Mouse (Mus musculus) layer of hippocampus, adult 9-11 months (tissue): Measurements from ENCODE around the gene Pafah2.

Experiments used
- DNase-seq: peaks from one replicate; pipeline ENCODE4 v3.0.0; 2022

Gene Pafah2

GRCm38 (mm10) chr4:134430381-134431004 is 34.4 kb downstream of the Pafah2 start:
- peak; percentile 95 for DNase-seq

DNA sequence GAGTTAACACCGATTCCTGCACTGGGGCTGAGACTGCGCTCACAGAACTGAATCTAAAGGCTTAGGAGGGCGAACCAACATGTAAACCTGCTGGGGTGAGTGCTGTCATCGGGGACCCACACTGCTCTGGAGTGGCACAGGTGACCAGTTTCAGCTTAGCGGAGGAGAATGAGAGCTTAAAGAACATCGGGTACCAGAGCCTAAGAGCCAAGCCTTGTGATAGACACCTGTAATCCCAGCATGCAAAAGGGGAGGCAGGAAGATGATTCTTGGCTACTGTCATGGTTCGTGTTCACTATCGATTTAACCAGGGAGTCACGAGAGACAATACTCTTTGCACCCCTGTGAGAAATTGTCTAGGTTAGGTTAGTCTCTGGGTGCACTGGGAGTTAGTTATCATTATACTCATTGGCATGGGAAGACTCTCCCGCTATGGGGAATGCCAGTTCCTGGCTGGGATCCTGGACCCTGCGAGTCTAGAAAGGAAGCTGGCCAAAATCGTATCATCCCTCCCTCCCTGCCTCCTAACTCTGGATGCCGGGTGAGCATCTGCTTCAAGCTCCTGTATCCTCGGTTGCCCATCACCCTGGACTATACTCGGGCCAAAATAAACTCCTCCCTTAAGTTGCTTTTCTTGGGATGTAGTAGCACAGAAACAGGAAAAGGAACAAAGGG is 36.7 kb downstream of the Pafah2 start:
- no peak for DNase-seq

DNA sequence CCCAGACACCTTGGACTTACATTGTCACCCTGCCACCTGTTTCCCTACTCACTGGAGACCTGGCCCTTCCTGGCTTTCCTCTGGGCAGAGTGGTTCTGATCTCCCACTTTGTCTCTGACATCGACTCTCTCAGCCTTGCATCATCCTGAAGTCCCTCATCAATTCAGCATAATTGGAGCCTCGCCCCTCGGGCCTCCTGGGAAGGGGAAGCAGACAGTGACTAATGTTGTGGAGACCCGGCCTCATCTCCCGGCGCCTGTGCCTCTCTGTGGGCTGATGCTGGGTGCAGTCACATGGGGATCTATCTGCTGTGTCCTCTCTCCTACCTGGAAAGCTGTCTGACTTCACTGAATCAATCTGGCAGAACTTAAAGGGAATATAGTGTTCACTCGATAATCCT is 40.1 kb downstream of the Pafah2 start:
- DNase-seq, result no peak

DNA sequence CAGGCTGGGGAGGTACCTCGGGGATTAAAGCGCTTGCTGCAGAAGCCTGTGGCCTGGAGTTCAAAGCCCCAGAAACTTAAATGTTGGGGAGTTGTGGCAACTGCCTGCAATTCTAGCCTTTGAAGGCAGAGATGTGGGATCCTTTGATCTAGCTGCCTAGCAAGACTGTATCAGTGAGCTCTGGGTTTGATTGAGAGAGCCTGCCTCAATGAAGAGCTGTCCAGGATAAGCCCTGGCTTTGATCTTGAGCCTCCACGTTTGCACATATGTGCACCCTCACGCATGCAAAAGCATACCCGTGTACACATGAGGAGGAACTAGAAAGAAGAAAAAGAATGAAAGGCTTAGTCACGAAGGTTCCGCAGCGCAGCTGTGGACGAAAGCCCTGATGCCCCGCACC is 40.5 kb downstream of the Pafah2 start:
- no peak for DNase-seq

DNA sequence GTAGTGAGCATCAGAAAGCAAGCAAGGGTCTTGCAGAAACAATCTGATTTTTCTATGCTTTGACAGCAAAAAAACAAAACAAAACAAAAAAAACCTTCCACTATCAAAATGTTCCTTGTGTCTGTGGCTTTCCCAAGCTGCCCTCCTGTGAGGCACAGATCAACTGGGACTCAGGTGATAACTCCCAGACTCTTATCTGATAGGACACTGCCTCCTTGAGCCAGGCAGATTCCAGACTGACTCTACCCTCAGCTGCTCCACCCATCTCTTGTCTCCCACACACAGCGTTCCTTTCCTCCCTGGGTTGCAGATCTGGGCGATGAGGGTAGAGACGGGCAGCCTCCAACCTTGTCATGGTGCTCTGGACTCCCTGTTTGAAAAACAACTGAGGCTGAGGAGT is 43.0 kb downstream of the Pafah2 start:
- no peak for DNase-seq

DNA sequence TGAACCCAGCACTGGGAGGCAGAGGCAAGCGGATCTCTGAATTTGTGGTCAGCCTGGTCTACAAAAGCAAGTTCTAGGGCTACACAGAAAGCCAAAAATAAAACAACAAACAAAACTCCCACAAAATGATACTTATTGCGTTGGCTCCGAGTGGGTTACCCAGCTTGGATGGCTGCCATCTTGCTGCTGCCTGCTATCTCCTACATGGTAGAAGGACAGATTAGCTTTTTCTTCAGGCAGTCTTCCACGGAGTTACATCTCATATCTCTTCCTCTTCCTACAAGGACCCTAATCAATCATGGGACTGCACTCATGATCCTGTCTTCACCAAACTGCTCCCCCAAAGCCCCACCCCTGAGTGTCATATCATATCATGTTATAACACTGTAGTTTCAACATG is 43.8 kb downstream of the Pafah2 start:
- no peak for DNase-seq

GRCm38 (mm10) chr4:134442216-134442615 is 46.1 kb downstream of the Pafah2 start:
- DNase-seq, result no peak

- DNase-seq, result no peak
Measured at GRCm38 (mm10) chr4:134443589-134443988, 47.5 kb downstream of the Pafah2 start.

DNA sequence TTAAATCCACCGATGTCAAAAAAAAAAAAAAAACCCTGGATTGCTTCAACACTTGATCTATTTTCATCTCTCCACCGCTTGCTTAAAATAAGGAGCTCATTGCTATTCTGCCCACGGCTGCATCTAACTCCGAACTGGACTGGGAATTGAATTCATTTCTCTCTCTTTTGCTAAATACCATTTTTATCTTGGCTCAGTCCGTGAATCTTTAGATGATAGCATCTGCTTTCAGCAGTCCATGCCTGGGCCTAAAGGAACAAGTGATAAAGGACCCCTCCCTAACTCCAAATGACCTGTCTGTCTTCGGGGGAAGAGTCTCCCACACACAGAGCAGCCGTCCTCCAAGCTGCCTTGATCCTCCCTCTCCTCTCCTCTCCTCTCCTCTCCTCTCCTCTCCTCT is 48.8 kb downstream of the Pafah2 start:
- DNase-seq, result peak; percentile 76

DNA sequence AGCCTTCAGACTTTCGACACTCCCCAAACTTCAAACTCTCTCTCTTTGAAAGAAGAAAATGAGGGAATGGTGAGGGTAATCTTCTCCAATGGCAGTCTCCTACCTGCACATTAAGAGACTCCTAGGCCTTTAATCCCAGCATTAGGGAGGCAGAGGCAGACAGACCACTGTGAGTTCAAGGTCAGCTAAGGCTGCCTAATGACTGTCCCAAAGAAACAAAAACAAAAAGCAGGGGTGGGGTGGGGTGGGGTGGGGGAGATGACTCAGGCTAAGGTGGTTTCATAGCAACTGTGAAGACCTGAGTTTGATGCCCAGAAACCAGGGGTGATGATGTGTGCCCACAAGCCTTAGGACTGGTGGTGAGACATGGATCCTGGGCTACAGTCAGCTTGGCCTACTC is 49.4 kb downstream of the Pafah2 start:
- DNase-seq, result no peak

DNA sequence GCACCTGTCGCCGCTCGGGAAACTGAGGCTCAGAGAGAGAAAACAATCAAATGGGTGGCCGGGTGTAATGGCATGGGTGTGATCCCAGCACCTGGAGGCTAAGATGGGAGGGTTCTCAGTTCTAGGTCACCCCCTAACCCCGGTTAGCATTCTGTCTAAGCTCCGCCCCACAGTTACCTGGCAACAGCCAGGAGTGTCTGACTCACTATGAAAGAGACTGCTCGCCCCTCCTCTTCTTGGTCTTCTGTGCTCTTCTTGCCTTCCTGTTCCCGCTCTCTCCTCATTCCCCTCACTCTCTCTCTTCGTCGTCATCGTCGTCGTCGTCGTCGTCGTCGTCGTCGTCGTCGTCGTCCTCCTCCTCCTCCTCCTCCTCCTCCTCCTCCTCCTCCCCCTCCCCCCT is 51.8 kb downstream of the Pafah2 start:
- no peak for DNase-seq

DNA sequence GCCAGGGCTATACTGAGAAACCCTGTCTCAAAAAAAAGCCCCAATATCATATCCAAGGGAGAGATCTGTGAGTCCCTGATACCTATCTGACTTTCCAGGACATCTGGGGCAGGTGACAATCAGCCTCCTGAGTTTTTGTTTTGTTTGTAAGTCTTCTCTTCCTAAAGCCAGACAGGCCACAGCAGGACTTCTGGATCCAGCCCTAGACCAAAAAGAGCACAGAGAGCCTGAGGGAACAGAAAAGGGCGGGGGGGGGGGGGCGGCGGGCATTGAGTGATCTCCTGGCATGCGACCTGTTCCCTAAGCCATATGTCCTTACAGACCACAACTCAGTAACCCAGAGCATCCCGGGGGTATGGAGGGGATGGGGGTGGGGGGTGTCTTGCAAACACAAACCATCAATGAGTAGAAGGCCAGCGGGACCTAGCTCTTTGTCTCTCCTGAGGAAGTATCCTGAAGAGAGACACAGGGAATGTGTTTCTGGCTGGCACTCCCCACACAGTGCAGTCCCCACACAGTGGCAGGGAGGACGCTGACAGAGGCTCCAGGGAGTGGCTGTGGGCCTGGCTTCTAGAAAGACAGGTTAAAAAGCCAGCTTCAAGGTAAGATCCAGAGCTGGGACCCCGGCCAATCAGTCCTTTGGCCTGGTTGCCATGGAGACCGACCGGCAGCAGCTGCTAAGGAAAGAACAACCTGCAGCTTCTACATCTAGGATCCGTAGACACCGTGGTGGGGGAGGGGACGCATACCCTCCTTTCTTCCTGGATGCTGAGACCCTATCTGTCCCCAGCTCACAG is 53.7 kb downstream of the Pafah2 start:
- DNase-seq, result peak; percentile 48

DNA sequence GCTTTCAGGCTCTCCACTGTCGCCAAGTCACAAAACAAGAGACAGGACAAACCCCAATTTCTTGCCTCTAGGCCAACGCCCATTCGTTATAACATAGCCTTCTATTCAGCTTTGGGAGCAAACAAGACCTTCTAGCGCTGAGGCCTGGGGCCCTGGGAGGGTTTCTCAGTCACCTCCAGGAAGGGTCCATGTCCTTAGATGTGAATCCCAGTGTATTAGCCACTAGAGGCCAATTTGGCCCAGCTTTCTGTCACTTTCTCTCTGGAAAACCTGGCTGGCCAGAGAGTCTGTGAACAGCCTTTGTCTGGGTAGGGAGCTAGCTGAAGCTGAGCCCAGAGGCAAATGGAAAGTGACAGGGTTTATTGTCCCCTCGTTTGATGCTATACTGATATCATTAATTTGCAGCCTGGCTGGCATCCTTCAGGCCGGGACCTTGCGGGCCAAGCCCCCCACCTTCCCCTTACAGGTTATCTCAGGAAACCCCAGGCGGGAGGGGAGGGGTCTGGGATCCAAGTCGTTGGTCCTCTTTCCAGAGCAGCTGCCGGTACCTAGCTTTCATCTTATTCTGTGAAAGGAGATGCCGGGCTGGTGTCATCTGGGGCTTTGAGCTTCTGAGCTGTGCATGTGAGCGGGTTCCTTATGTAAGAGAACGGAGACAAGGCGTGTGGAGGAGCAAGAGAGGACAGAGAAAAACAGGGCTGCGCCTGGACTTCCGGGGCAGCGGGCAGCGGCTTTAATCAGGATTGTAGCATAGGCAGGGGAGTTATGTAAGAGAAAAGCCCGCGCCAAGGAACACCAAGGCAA is 54.5 kb downstream of the Pafah2 start:
- peak; percentile 57 for DNase-seq

- no peak for DNase-seq
Measured at GRCm38 (mm10) chr4:134451484-134451883, 55.4 kb downstream of the Pafah2 start.

DNA sequence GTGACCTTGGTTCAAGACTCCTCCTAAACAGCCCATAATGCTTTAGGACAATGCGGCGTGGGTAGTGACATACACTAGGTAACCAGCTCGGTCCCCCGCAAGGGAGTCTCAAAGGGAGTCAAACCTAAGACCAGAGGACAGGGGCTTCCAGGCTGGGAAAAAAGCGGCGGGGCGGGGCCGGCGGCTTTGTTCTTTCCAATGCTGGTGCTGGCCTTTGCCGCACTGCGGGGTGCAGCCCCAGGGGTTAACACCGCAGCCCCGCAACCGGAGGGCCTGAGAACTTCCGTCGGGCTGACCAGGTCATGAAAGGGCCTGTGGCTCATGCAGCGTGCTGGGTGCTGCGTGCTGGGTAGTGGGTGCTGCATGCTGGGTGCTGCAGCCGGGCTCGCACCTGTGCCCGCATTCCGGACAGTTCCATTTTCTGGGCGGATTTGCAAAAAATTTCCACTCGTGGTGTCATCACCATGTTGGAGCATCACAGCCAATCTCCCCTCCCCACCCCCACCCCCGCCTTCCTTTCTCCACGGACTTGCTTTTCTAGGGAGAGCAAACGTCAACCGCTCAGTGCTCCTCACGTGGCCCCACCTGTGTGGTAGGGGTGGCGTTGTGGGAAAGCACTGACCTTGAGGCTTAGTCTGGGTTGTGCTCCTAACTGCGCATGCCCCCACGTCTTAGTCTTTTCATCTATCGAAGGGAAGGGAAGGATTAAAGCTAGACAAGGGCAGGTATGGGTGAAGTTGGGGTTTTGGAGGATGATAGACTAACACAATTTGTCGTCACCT is 57.7 kb downstream of the Pafah2 start:
- no peak for DNase-seq

- no peak for DNase-seq
Measured at GRCm38 (mm10) chr4:134455310-134455709, 59.2 kb downstream of the Pafah2 start.

- DNase-seq, result no peak
Measured at GRCm38 (mm10) chr4:134457130-134457825, 61.2 kb downstream of the Pafah2 start.

GRCm38 (mm10) chr4:134458856-134459255 is 62.7 kb downstream of the Pafah2 start:
- no peak for DNase-seq

DNA sequence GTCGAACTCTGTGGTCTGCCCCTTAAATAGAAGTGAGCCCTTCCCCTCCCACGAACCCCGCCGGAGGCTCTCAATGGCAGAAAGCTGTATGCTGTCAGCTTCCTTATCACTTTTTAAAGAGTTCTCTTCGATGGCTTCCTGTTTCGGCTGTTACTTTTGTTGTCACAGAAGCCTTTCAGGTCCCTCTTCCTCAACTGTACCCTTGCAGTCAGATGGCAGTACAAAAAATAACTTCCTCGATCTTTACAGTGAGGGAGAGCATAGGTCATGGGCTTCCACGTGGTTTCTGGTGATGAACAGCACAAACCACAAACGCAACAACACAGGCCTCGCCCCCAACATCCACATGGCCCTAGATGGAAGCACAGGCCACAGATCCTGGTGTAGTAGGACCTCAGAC is 64.2 kb downstream of the Pafah2 start:
- no peak for DNase-seq

DNA sequence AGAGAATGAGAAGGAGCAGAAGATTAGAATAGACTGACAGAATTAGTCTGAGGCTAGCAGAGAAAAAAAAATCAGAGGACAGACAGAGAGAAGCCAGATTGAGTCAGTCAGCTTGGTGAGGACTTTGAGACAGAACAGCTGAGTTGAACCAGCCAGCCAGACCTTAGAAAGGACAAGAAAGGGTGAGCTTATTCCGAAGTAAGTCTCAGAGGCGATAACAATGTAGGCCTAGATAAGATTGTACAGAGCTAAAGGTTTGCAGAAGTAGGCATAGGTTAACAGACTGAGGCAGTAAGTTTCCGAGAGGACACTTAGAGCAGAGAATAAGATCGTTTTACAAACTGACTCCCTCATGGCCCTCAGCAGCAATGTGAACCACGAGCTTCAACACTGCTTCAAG is 65.1 kb downstream of the Pafah2 start:
- no peak for DNase-seq

- DNase-seq, result no peak
Measured at GRCm38 (mm10) chr4:134465789-134466188, 69.7 kb downstream of the Pafah2 start.
